Comparison of ENCODE assay signal across 33 mouse cellular contexts in genomic region chr5:123832309-123832708, GRCm38 (mm10). TPM values are rescaled to one million over a fixed set of nuclear protein-coding genes. Genes with fewer than 3 reads are reported as not detected.
DNase-seq lines count a peak whose midpoint lies in the region; ATAC-seq and TF ChIP-seq lines count a peak whose summit lies in the region.
"Had no signal": no experiment of that assay in that cellular context is flagged by ENCODE, and none has a peak within 500 bp of the region (broad histone marks: within the 10 kb centered on the region; RNA-seq: fewer than 3 reads in every experiment).

No protein-coding gene starts in this region.

- no peak overlapping the region for H3K4me2 ChIP-seq in lung, postnatal 0 days (replicated peaks; ENCODE audit: low read depth, low read length)
- H3K4me2 ChIP-seq: heart, embryonic 15.5 days; hindbrain, embryonic 12.5 days; intestine, embryonic 15.5 days; liver, embryonic 13.5 days; lung, embryonic 14.5 days; midbrain, embryonic 15.5 days; neural tube, embryonic 13.5 days; stomach, embryonic 15.5 days had no signal

- DNase-seq in lung, postnatal 0 days (ENCODE audit: low spot score) = peak; percentile 64
- DNase-seq in lung, adult 2 months = no peak
- peak; percentile 44 to 70 for DNase-seq in monocyte, adult 2 months (ENCODE audit: low read depth in 1 of 2, low spot score in 2 of 2)
- no peak for DNase-seq in layer of hippocampus, postnatal 36 days
- no peak for DNase-seq in frontal cortex, postnatal 10 days (ENCODE audit: low spot score in 2 of 2)
- no peak for DNase-seq in embryo, embryonic 9.5 days (ENCODE audit: extremely low spot score)
- DNase-seq: adrenal gland, postnatal 10 days; cerebellum, adult 2 months; cerebellum, postnatal 14 days; gastrocnemius, adult 2 months; gastrocnemius, postnatal 36 days; heart, adult 2 months; kidney, adult 8-10 months; kidney, postnatal 4 days; left cerebral cortex, postnatal 4 days; liver, embryonic 13.5 days; lung, embryonic 14.5 days; thymus, postnatal 14 days had no signal

- TF ChIP-seq EP300 in lung, postnatal 0 days (IDR thresholded peaks at IDR 0.05) = peak; percentile 64; the same call in 1 of the 2 replicates

- peak; percentile 35 for ATAC-seq in lung, postnatal 0 days
- peak; percentile 90 for ATAC-seq in granulocyte monocyte progenitor cell, adult 5-6 weeks (replicated peaks; ENCODE audit: poor library complexity, severe bottlenecking)
- ATAC-seq: forebrain, embryonic 14.5 days; hindbrain, postnatal 0 days; intestine, embryonic 15.5 days; midbrain, embryonic 15.5 days; Patski had no signal

- no peaks in the 10 kb centered on the region for H3K36me3 ChIP-seq in lung, postnatal 0 days (ENCODE audit: insufficient read depth, low read length)
- H3K36me3 ChIP-seq: heart, embryonic 15.5 days; hindbrain, embryonic 12.5 days; intestine, embryonic 15.5 days; liver, embryonic 13.5 days; midbrain, embryonic 10.5 days; midbrain, embryonic 15.5 days; neural tube, embryonic 13.5 days; stomach, embryonic 15.5 days had no signal

- no peak overlapping the region for H3K27ac ChIP-seq in lung, postnatal 0 days (ENCODE audit: low read length)
- H3K27ac ChIP-seq: gastrocnemius, adult 2 months; heart, adult 2 months; heart, embryonic 15.5 days; hindbrain, embryonic 12.5 days; hindbrain, postnatal 0 days; intestine, embryonic 15.5 days; kidney, postnatal 0 days; liver, embryonic 13.5 days; midbrain, embryonic 10.5 days; midbrain, embryonic 15.5 days; neural tube, embryonic 13.5 days; stomach, embryonic 15.5 days had no signal

- H3K9ac ChIP-seq in lung, postnatal 0 days (replicated peaks; ENCODE audit: low read depth) = no peak overlapping the region
- H3K9ac ChIP-seq: heart, embryonic 15.5 days; hindbrain, embryonic 12.5 days; intestine, embryonic 15.5 days; liver, embryonic 13.5 days; lung, embryonic 14.5 days; midbrain, embryonic 15.5 days; neural tube, embryonic 13.5 days; stomach, embryonic 15.5 days had no signal

- H3K4me3 ChIP-seq in lung, postnatal 0 days (ENCODE audit: low read depth, low read length) = no peak overlapping the region
- no peak overlapping the region for H3K4me3 ChIP-seq in lung, adult 2 months (replicated peaks; ENCODE audit: extremely low read depth, low read depth, low read length)
- H3K4me3 ChIP-seq: gastrocnemius, adult 2 months; heart, adult 2 months; heart, embryonic 15.5 days; hindbrain, embryonic 12.5 days; intestine, embryonic 15.5 days; liver, embryonic 13.5 days; midbrain, embryonic 10.5 days; midbrain, embryonic 15.5 days; myocyte; neural tube, embryonic 13.5 days; stomach, embryonic 15.5 days had no signal

- 81% methylated on average over 7 of the region's 7 CpGs for WGBS in lung, postnatal 0 days
- WGBS in lung, adult 2 months = 72% methylated on average over 7 of the region's 7 CpGs

- TF ChIP-seq POLR2A in lung, adult 2 months (IDR thresholded peaks at IDR 0.05; ENCODE audit: borderline replicate concordance, extremely low read depth, low read depth, low read length) = no peak

- no peak for TF ChIP-seq CTCF in lung, postnatal 0 days (IDR thresholded peaks at IDR 0.05)
- TF ChIP-seq CTCF in lung, adult 2 months (IDR thresholded peaks at IDR 0.05; ENCODE audit: insufficient read depth, low read length) = no peak

- H3K4me1 ChIP-seq in lung, postnatal 0 days (ENCODE audit: insufficient read depth, low read depth, low read length) = no peaks in the 10 kb centered on the region
- no peaks in the 10 kb centered on the region for H3K4me1 ChIP-seq in lung, adult 2 months (ENCODE audit: control insufficient read depth, insufficient read depth, low read length)
- H3K4me1 ChIP-seq: heart, embryonic 15.5 days; hindbrain, embryonic 12.5 days; intestine, embryonic 15.5 days; liver, embryonic 13.5 days; midbrain, embryonic 15.5 days; neural tube, embryonic 13.5 days; stomach, embryonic 15.5 days had no signal

- H3K9me3 ChIP-seq in lung, postnatal 0 days (ENCODE audit: low read length) = no peaks in the 10 kb centered on the region
- H3K9me3 ChIP-seq: heart, embryonic 15.5 days; hindbrain, embryonic 12.5 days; intestine, embryonic 15.5 days; liver, embryonic 13.5 days; midbrain, embryonic 10.5 days; midbrain, embryonic 15.5 days; neural tube, embryonic 13.5 days; stomach, embryonic 15.5 days had no signal

- H3K27me3 ChIP-seq in lung, postnatal 0 days (replicated peaks; ENCODE audit: insufficient read depth, low read length) = no peaks in the 10 kb centered on the region
- H3K27me3 ChIP-seq: heart, embryonic 15.5 days; hindbrain, embryonic 12.5 days; intestine, embryonic 15.5 days; liver, embryonic 13.5 days; midbrain, embryonic 15.5 days; neural tube, embryonic 13.5 days; Patski; stomach, embryonic 15.5 days had no signal

RNA-seq across cellular contexts. Expression of gene Hcar2, which starts 33.0 kb away (rescaled TPM):
- 3.7 and 5.4 TPM in 2 replicates for polyA plus RNA-seq in lung, postnatal 0 days (2015; fragmentation: Nextera tagmentation; extraction: Ambion mirVana)
- 6.0 and 12.9 TPM in 2 replicates for polyA plus RNA-seq in lung, adult 2 months (2012; rRNA removed)
- not detected in 2 replicates for total RNA-seq in granulocyte monocyte progenitor cell, adult 5-6 weeks (2014; fragmentation: Nextera tagmentation)
- total RNA-seq in granulocyte monocyte progenitor cell, adult 5-6 weeks (2017) = 2.7 and 5.4 TPM in 2 replicates
- total RNA-seq in layer of hippocampus, postnatal 36 days (2021) = under 1 TPM in 1 of 2 experiments, not detected in 1; 0.33 TPM
- total RNA-seq: gastrocnemius, adult 2 months; hindbrain, postnatal 0 days; left cerebral cortex, postnatal 4 days; MEL had no signal
- polyA plus RNA-seq: embryonic facial prominence, embryonic 11.5 days; forebrain, embryonic 14.5 days; hindbrain, embryonic 12.5 days; hindbrain, postnatal 0 days; kidney, postnatal 0 days; lung, embryonic 14.5 days; midbrain, embryonic 10.5 days; midbrain, embryonic 15.5 days; myocyte; neural tube, embryonic 13.5 days; Patski had no signal

RNA-seq across cellular contexts. Expression of gene Hcar1, which starts 47.5 kb away (rescaled TPM):
- 0.53 and 0.55 TPM in 2 replicates for polyA plus RNA-seq in lung, postnatal 0 days (2015; fragmentation: Nextera tagmentation; extraction: Ambion mirVana)
- polyA plus RNA-seq in lung, adult 2 months (2012; rRNA removed) = 1.4 and 2.7 TPM in 2 replicates
- total RNA-seq in granulocyte monocyte progenitor cell, adult 5-6 weeks (2014; fragmentation: Nextera tagmentation) = not detected in 2 replicates
- total RNA-seq in granulocyte monocyte progenitor cell, adult 5-6 weeks (2017) = not detected in 2 replicates
- total RNA-seq in layer of hippocampus, postnatal 36 days (2021) = under 1 TPM; 0.82 to 0.88 TPM
- total RNA-seq: MEL had no signal
- polyA plus RNA-seq: midbrain, embryonic 10.5 days; myocyte; Patski had no signal

Comparison
In these comparisons a context has a peak if more than half of its experiments do, and no peak if none do; other contexts are left out.
1. DNase-seq: peak in lung, postnatal 0 days (single experiment) and monocyte, adult 2 months (2 of 2); none in lung, adult 2 months (single experiment), layer of hippocampus, postnatal 36 days (0 of 2), frontal cortex, postnatal 10 days (0 of 2) and embryo, embryonic 9.5 days (single experiment).